ENCODE assay signal across 8 mouse cellular contexts in the genomic region with DNA sequence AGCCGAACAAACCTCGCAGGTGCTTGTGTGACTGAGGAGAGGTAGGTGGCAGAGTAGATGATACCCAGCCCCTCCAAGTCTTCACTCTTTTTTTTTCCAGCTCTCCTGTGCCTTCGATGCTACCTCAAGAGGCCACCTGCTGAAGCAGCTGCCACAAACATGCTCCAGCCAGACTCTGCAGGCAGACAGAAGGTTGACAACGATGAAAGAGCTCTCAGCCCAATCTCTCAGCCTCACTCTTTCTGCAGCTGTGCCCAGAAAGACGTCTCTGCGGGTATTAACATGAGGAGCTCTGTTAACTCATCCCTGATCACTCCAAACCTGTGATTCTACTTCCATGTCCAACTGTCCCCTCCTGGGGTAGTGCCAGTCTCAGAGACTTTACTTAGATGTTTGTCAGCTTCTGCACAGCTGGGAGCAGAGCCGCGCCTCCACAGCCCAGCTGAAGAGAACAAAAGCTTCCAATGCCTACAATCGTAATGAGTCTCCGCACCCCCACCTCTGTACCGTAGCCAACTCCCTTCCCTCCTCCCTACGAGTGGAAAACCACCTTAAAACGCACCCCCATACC.
DNase-seq lines count a peak whose midpoint lies in the region; ATAC-seq and TF ChIP-seq lines count a peak whose summit lies in the region.
"Had no signal": no experiment of that assay in that cellular context is flagged by ENCODE, and none has a peak within 500 bp of the region (broad histone marks: within the 10 kb centered on the region; RNA-seq: fewer than 3 reads in every experiment).

No protein-coding gene starts in this region.

- H3K27ac ChIP-seq in liver, embryonic 16.5 days (ENCODE audit: low read length): no peak overlapping the region

- H3K4me3 ChIP-seq in E14TG2a.4 (replicated peaks; ENCODE audit: low read length): peak overlapping the region; percentile 48; the same call in 1 of the 2 replicates
- peak overlapping the region; percentile 14; the same call in 1 of the 2 replicates for H3K4me3 ChIP-seq in liver, embryonic 16.5 days (ENCODE audit: low read depth, low read length)

- intact Hi-C loops in gastrocnemius, postnatal 14 days (cut with DNase I; ENCODE audit: low total_unique reads): no loop called here

- H3K4me2 ChIP-seq in liver, embryonic 16.5 days (ENCODE audit: low read depth, low read length): peak overlapping the region; percentile 41

- H3K4me1 ChIP-seq in E14TG2a.4 (replicated peaks; ENCODE audit: low read depth, low read length): peaks cover 17% of the 10 kb centered on the region
- H3K4me1 ChIP-seq in liver, embryonic 16.5 days (ENCODE audit: control insufficient read depth, low read depth, low read length): no peaks in the 10 kb centered on the region
- H3K4me1 ChIP-seq: megakaryocyte, embryonic 14.5 days had no signal

- no peak; the same call in 1 of the 2 replicates for TF ChIP-seq POLR2A in brain, embryonic 14.5 days (IDR thresholded peaks at IDR 0.05; ENCODE audit: borderline replicate concordance, extremely low read depth, insufficient read depth, insufficient read length, poor library complexity, severe bottlenecking)

- peaks cover 14% of the 10 kb centered on the region; the same call in 1 of the 2 replicates for H3K27me3 ChIP-seq in E14TG2a.4 (ENCODE audit: insufficient read depth, low read length)
- no peaks in the 10 kb centered on the region for H3K27me3 ChIP-seq in liver, embryonic 16.5 days (ENCODE audit: control insufficient read depth, insufficient read depth, low read depth, low read length)
- H3K27me3 ChIP-seq: megakaryocyte, embryonic 14.5 days had no signal

- no peak for TF ChIP-seq CTCF in E14TG2a.4 (conservative IDR thresholded peaks at IDR 0.05; ENCODE audit: low read length)
- no peak for TF ChIP-seq CTCF in brain, embryonic 14.5 days (IDR thresholded peaks at IDR 0.05; ENCODE audit: borderline replicate concordance, extremely low read depth, insufficient read depth, insufficient read length)

- no peak for ATAC-seq in liver, embryonic 16.5 days (ENCODE audit: low read depth)

- H3K36me3 ChIP-seq in E14TG2a.4 (ENCODE audit: insufficient read depth, low read length): no peaks in the 10 kb centered on the region
- no peaks in the 10 kb centered on the region for H3K36me3 ChIP-seq in liver, embryonic 16.5 days (ENCODE audit: control insufficient read depth, insufficient read depth)

- H3K9me3 ChIP-seq in E14TG2a.4 (ENCODE audit: low read length): peaks cover 7% of the 10 kb centered on the region
- H3K9me3 ChIP-seq in liver, embryonic 16.5 days (replicated peaks; ENCODE audit: control insufficient read depth, low read length): no peaks in the 10 kb centered on the region

- DNase-seq in brain, embryonic 14.5 days (ENCODE audit: low read depth): peak; percentile 90
- peak; percentile 24 to 30 for DNase-seq in frontal cortex, postnatal 10 days (ENCODE audit: low spot score in 2 of 2)
- DNase-seq in kidney, postnatal 4 days: peak; percentile 45 to 57
- peak; percentile 50 to 69 for DNase-seq in right cerebral cortex, adult 2 months (ENCODE audit: low spot score in 2 of 2)
- no peak for DNase-seq in gastrocnemius, postnatal 14 days

- no peak overlapping the region for H3K9ac ChIP-seq in liver, embryonic 16.5 days (ENCODE audit: low read depth, low read length)

- 11% methylated on average over 13 of the region's 13 CpGs for WGBS in liver, embryonic 16.5 days (ENCODE audit: insufficient replicate concordance)
